In genomic region chr13:118819785-118820184, GRCm38 (mm10) we compare ENCODE assay signal across 15 mouse cellular contexts.
"Had no signal": no experiment of that assay in that cellular context is flagged by ENCODE, and none has a peak within 500 bp of the region (broad histone marks: within the 10 kb centered on the region; RNA-seq: fewer than 3 reads in every experiment).

No protein-coding gene starts in this region.

- H3K4me3 ChIP-seq: neural tube, embryonic 15.5 days; stomach, embryonic 15.5 days had no signal

- DNase-seq: retina, postnatal 1 day; right cerebral cortex, adult 18-20 months; right cerebral cortex, postnatal 14 days; right cerebral cortex, postnatal 25 days; right cerebral cortex, postnatal 4 days; spleen, adult 18-20 months; thymus, adult 18-20 months; thymus, adult 2 months; thymus, postnatal 14 days; thymus, postnatal 25 days; thymus, postnatal 36 days; thymus, postnatal 4 days had no signal

- H3K4me2 ChIP-seq: neural tube, embryonic 15.5 days; stomach, embryonic 15.5 days had no signal

- H3K9ac ChIP-seq: neural tube, embryonic 15.5 days; stomach, embryonic 15.5 days had no signal

- H3K27me3 ChIP-seq: neural tube, embryonic 15.5 days; stomach, embryonic 15.5 days had no signal

- H3K27ac ChIP-seq: neural tube, embryonic 15.5 days; stomach, embryonic 15.5 days; stomach, postnatal 0 days had no signal

- H3K36me3 ChIP-seq: neural tube, embryonic 15.5 days; stomach, embryonic 15.5 days had no signal

- H3K9me3 ChIP-seq: neural tube, embryonic 15.5 days; stomach, embryonic 15.5 days had no signal

- H3K4me1 ChIP-seq: neural tube, embryonic 15.5 days; stomach, embryonic 15.5 days had no signal
